Mouse (Mus musculus) ES-E14 (cell line): ENCODE data around the gene Rora.

Experiments
- CHD2 ChIP-seq: IDR thresholded peaks from 2 replicates; pipeline ENCODE4 v1.6.1; 2014; ENCODE audit warnings: mild to moderate bottlenecking, low read depth, low read length, inconsistent platforms
- HCFC1 ChIP-seq: IDR thresholded peaks from 2 replicates; pipeline ENCODE4 v1.6.1; 2012; ENCODE audit warnings: low read length, inconsistent platforms, borderline replicate concordance; ENCODE audit not compliant: insufficient read depth
- MAFK ChIP-seq: IDR thresholded peaks from 2 replicates; pipeline ENCODE4 v1.6.1; 2014; ENCODE audit warnings: mild to moderate bottlenecking, low read depth, low read length, inconsistent platforms; ENCODE audit not compliant: insufficient read depth
- ZC3H11A ChIP-seq: IDR thresholded peaks from 2 replicates; pipeline ENCODE4 v1.6.1; 2012; ENCODE audit warnings: low read depth, mild to moderate bottlenecking, inconsistent platforms, low read length, borderline replicate concordance
- ZNF384 ChIP-seq: IDR thresholded peaks from 2 replicates; pipeline ENCODE4 v1.6.1; 2012; ENCODE audit warnings: low read depth, low read length, inconsistent platforms

- TF ChIP-seq HCFC1 (no peak), CHD2 (no peak), ZNF384 (no peak), ZC3H11A (no peak), MAFK (no peak)
Observed at GRCm38 (mm10) chr9:69372871-69373270, 719.3 kb downstream of the Rora start.
